Mouse (Mus musculus) heart, postnatal 0 days (tissue): ENCODE data around the gene Usp17lc.

Experiments used
- CTCF ChIP-seq: IDR thresholded peaks from 2 replicates; pipeline ENCODE4 v1.5.1; 2016; ENCODE audit warnings: antibody characterized with exemption, control low read depth, low read depth
- EP300 ChIP-seq: IDR thresholded peaks from 2 replicates; pipeline ENCODE4 v1.6.1; 2016; ENCODE audit warnings: antibody characterized with exemption, low read depth

- no peak for TF ChIP-seq CTCF
- TF ChIP-seq EP300 = no peak
Observed at GRCm38 (mm10) chr7:103445339-103445738, 30.5 kb downstream of the Usp17lc start, which contains the start of gene Olfr605.
